Mouse (Mus musculus): ENCODE results near the gene Pmm2.

GRCm38 (mm10) chr16:8631428-8631827 is 6.0 kb upstream of the Pmm2 start:
- TF ChIP-seq POLR2A (IDR thresholded peaks at IDR 0.05; ENCODE audit: insufficient read depth, low read length) (no peak), CTCF (IDR thresholded peaks at IDR 0.05; ENCODE audit: low read depth, low read length) (no peak)
